Mouse (Mus musculus) monocyte, adult 5-6 weeks (primary cell): Measurements from ENCODE around the gene Oasl1. TPM values are rescaled to one million over a fixed set of nuclear protein-coding genes. Genes with fewer than 3 reads are reported as not detected.
A peak's percentile ranks its signal among the peaks of the same experiment; 100 is the strongest.
"Not testable (repeated sequence)": the region's sequence is repeated elsewhere in the genome, so short reads cannot be mapped to it uniquely, and the experiment has no call there.

Source experiments
- ATAC-seq: fragments of 153-309, 156-312 bp; replicated peaks from 2 replicates; pipeline ENCODE4 v1.8.0; 2017; ENCODE audit warnings: mild to moderate bottlenecking; ENCODE audit not compliant: low TSS enrichment, insufficient number of reproducible peaks, severe bottlenecking, poor library complexity, low FRiP score
- total RNA-seq: library from RNA; stranded (forward); fragments of 200-1000, 200-491, 200-594 nt; gene quantifications from 3 replicates; pipeline ENCODE4 v1.2.3, GENCODE M21; 2017

Gene Oasl1
- total RNA-seq, 1 experiment from 2014 or later: 0.95 TPM

DNA sequence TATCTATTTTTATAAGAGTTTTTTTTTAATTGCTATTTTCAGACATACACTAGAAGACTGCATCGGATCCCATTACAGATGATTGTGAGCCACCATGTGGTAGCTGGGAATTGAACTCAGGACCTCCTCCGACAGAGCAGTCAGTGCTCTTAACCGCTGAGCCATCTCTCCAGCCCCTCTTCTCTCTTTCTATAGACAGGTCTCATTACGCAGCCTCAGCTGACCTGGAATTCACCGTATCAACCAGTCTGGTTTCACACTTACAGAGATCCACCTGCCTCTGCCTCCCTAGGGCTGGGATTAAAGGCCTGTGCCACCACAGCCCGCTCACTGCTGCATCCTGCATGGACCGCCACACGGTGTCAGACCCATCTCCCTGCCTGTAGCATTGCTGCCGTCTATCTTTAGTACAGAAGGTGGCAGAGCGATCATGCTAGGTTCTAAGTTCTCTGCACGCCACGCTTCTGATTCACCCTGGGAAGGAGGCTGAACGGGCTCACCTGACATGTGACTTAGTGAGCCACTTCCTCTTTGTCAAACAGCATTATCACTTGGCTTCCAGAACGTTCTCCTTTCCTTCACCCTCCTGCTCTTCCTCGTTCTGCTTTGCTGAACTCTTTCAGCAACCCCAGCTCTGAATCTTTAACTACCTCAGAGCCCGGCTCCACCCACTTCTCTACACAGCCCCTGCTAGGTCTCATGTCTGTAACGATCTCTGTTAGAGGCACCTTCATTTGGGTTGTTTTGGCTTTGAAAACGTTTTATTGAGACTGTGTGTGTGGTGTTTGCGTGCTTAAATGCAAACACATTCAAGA is 1.3 kb upstream of the Oasl1 start:
- peak; percentile 88 for ATAC-seq

GRCm38 (mm10) chr5:114922366-114922731 is 691 bp upstream of the Oasl1 start:
- ATAC-seq: 0 out of 2 replicates have a peak, but pooled peaks have one; percentile 62

DNA sequence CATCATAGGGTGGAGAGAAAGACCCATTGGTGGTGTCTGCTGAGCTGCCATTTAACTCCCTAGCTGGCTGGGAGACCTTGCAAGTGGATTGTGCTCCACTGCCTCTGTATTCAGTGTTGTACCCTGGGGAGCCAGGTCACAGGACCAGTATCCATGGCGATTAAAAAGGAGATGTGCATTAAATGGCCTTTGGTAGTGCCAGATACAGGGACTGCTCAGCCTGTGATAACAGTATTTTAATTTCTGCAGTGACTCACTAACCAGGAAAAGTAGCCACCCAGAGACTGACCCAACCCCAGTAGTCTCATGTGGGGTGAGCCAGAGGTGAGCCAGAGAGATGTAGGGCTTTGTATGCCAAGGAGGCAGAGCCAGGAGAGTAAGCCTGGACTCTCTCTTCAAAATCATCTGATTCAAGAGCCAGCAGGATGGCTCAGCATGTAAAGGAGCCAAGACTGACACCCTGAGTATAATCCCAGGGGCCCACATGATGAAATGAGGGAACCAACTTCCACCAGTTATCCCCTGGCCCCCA is 3.2 kb downstream of the Oasl1 start:
- no peak for ATAC-seq

- no peak for ATAC-seq
These were observed 3.7 kb downstream of the Oasl1 start for GRCm38 (mm10) chr5:114926753-114927152.

- no peak for ATAC-seq
These were observed 8.6 kb downstream of the Oasl1 start for GRCm38 (mm10) chr5:114931626-114932025.

- no peak for ATAC-seq
These were observed 10.2 kb downstream of the Oasl1 start for GRCm38 (mm10) chr5:114933206-114933605.

DNA sequence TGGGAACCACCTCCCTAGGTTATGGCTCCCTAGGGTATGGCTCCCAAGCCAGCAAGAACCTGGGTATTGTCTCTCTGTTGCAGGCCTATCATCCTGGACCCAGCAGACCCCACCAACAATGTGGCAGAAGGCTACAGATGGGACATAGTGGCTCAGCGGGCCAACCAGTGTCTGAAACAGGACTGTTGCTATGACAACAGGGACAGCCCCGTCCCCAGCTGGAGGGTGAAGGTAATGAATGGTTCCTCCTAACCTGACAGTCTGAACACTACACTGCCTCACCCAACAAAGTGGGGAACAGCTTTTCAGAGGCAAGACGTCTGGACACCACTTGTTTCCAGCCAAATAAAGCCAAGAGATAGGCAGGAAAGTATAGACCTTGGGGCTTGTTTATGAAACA is 12.8 kb downstream of the Oasl1 start:
- no peak for ATAC-seq

GRCm38 (mm10) chr5:114941138-114941537 is 18.1 kb downstream of the Oasl1 start:
- ATAC-seq: not testable (repeated sequence)

DNA sequence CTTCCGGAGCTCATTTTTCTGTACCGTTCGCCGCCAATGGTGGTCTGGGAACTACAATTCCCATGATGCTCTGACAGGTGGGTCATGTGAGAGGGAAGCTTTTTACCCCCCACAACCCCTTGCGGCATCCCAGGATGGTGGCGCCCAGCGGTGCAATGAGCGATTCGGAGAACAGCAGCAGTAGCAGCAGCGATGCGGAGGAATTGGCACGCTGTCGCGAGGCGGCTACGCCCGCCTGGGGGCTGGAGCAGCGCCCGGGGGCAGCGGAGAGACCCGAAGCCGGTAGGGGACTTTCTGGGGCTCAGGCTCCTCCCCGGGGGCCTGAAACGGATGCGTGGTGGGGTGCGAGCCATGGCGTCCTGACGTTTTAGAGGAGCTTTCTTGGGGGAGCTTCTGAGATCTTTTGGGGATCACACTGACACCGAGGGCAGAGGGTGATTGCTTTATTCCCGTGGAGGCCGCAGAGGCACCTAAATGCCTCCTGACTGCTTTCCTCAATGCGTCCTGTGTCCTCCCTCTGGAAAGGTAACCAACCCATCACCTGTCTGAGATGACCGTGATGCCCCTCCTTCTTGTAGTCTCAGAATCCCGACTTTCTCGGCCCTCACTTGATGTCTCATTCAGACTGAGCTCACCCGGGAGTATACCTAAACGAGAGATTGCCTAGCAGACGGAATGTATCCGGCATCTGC is 19.2 kb downstream of the Oasl1 start, which contains the start of gene 2210016L21Rik:
Gene 2210016L21Rik, plus strand, starts transcription at position 85 of the 692 bp plus-strand sequence.
- ATAC-seq: peak; percentile 99

- no peak for ATAC-seq
These were observed 19.7 kb downstream of the Oasl1 start for GRCm38 (mm10) chr5:114942766-114943130.

DNA sequence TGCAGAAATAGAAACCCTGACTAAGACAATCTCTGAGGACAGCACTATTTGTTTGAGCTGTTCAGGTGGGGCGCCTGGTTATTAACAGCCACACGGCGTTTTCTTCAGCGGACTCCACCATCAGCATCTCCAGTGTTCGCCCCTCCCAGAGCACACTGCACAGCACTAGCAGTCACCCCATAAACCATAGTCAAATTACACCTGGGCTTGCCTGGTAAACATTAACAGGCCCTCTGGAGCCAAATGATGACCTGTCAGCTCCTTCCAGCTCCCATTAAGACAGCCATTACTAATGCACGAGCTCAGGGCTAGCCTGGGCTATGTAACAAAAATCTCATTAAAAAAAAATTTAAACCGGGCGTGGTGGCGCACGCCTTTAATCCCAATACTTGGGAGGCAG is 22.0 kb downstream of the Oasl1 start:
- ATAC-seq: no peak

GRCm38 (mm10) chr5:114948891-114949290 is 25.9 kb downstream of the Oasl1 start:
- no peak for ATAC-seq

GRCm38 (mm10) chr5:114949316-114949715 is 26.3 kb downstream of the Oasl1 start:
- ATAC-seq: no peak

DNA sequence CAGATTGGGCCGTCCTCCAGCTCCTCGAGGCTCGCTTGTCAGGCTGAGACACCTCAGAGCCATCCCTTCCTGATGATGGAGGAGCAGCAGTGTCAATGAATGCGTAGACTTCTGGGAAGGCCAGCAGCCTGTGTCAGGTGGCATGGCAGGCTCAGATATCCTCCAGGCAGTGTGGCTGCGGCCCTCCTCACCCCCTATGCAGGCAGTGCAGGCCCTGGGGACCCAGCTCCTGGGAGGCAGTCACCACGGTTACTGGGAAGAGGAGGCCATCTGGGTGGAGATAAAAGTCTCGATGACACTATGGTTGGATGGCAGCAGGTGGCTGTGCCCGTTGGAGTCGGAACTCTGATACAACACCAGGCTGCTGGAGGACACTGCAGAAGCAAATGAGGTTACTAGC is 26.8 kb downstream of the Oasl1 start:
- ATAC-seq: no peak

DNA sequence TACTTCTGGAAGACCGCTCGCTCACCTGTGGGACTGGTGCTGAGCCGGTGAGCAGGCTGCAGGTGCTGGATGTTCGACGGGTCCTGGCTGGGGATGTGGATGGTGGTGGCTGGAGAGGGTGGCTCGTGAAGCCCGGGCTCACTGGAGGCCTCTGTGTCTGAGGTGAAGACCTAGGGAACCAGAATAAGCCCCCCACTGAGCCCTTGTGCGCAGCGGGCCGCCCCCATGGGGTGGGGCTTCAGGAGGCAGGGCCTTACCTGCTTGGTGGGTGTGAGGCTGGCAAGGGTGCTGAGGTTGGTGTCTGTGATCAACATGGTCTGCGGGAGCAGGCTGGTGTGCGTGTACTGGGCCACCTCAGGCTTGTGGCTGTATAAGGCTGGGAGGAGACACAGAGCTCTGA is 27.6 kb downstream of the Oasl1 start:
- no peak for ATAC-seq

DNA sequence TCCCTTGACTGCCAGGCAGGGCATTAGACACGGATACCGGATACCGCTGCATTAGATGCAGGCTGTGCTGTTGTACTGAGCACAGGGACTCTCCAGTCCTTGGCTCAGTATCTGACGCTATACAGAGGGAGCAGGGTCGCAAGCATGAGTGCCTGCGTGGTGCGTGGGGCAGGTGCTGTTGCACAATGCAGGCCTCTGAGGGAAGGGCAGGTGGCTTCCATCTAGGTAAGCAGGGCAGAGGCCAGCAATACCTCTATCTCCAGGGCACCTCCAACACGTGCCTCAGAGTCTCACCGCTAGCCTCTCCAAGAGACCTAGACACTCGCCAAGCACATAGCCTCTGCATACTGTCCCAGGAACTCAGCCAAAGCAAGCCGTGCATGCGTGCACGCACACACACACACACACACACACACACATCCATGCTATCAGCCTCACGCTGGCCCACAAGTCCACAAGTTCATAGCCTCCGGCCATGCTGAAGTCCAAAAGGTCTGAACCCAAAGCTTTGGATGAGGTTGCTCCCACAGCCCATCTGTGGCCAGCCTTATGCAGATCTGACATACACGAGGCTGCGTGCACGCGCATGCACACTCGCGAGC is 28.3 kb downstream of the Oasl1 start:
- no peak for ATAC-seq

DNA sequence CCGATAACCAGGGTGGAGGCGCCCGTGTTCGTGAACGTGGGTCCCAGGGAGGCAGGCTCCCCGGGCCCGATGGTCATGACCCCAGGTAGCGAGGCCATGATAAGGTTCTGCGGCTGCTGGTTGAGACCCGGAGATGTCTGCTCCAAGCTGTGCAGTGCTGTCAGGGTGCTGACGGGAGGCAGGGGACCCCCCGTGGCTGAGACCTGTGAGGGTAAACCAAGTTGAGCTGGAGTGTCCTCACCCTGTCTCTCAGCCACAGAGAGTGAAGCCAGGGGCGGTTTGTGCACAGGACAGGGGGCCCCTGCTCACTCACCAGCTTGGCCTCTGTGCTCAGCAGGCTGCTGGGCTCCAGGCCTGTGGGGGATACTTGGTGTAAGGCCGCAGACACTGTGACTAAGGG is 30.3 kb downstream of the Oasl1 start:
- ATAC-seq: no peak

- ATAC-seq: no peak
These were observed 35.0 kb downstream of the Oasl1 start for GRCm38 (mm10) chr5:114958069-114958468.

DNA sequence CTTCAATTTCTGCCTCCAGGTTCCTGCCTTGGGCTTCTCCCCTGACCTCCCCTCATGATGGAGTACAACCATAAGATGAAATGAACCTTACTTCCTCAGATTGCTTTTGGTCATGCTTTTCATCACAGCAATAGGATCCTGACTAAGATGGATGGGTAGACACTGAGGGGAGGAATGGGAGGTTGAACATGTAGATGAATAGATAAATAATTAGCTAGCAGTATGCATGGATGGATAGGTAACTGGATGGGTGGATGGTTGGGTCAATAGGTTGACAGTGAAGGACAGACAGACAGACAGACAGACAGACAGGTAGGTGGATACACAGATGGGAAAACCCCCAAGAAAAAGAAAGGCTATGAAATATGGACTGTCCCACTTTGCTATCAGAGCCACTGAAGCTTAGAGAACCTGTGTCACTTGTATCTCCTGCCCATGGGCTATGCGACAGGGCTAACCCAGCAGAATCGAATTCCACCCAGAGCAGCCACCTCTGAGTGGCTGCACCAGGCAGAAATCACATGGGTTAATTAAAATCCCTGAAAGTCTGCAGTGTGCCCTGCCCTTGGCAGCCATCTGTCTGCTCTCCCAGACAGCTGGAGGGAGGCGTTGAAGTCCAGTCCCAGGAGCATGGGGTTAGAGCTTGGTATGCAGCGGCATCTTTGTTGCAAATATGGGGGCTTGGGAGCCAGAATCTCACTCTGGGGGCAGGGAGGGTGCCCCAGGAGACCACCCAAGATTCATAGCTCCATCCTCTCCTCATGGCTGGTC is 38.7 kb downstream of the Oasl1 start:
- no peak for ATAC-seq
